Mouse (Mus musculus) left cerebral cortex, adult 11 months (tissue): Measurements from ENCODE around the gene Amotl1.

Source experiments
- DNase-seq: peaks from one replicate; pipeline ENCODE4 v3.0.0; 2022; ENCODE audit warnings: low spot score

Amotl1 gene

DNA sequence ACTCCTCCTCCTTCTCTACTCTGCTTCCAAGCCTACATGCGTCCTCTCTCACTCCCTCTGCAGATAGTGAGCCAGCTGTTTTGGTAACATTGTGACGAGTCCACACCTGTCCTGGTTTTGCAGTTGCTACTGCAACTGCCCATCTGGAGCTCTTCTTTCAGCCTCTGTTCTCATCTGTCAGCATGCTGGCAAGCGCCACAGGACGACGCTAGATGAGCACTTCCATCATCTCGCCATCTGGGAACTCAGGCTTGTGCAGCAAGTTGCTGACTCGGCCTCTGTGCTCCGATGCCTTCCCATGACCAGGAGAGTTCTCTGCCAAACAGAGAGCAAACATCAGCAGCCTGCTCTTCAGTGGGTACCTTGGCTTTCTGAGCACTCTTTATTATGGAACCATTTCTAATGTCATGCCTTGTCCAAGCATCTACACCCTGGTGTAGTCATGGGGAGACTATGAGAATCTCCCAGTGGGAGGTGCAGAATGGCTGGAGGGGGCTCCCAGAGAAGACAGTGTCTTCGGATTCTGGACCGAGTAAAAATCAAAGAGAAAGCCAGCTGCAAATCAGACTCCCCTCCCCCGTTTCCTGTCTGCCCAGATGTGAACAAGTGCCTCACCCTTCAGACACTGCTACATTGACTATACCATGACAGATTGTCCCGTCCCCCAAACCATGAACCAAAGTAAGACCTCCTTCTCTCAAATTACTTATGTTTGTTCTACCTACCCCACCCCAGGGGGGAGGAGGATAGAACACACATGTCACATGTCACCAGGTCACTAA, 97.1 kb downstream of the Amotl1 start:
- DNase-seq = no peak

DNA sequence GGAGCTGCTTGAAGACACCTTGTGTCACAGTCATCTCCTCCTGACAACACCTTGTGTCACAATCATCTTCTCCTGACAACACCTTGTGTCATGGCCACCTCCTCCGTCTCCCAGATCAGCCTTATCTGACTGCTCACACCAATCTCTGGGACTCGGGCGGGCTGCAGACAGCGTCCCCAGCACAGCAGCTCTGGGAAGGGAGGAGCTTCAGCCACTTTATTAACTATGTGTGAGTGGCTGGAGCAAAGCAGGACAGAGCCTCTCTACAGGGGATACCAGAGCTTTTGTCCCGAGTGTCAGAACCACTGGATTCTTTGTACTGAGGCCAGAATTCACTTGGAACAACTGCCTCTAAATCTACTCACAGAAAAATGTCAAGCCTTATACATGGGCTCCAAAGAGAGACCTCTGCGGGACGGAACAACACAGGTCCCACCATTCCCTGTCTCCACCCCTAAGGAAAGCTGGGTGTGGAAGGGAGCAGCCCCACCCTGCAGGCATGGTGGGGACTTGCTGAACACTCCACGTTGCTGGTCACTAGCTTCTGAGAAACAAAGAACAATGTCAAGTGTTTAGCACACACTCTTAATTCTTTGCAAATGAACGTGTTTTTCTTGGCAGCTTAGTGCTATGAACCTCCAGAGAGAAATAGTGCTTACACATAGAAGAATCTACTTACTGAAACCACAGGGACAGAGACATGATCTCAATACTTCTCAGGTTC, 100.7 kb downstream of the Amotl1 start:
- no peak for DNase-seq

DNA sequence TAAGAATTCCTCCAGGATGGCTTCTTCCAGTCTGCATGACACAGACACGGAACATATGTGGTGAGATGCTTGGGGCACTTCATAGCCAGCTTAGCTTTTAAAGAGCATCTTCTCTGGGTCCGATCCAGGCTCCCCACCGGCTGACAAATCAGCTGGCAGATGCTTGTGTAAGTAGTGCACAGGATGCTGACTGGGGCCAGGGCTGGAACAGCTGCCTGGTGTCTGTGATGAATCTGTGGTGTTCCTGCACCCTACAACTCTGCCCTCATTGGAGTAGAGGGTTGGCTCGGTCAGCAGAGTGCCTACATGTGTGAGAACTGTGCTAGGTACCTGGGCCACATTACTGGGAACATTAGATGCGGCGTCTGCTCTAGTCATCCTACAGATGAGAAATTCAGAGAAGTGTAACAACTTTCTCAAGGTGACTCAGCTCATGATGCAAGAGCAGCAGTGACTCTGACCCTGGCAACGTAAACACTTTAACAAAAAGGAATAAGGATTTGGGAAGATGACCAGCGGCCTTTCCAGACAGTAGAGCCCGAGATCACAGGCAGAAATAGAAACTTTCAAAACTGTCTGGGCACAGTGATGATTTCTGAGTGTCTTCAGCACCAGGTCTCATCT, 109.9 kb downstream of the Amotl1 start:
- DNase-seq = no peak

DNA sequence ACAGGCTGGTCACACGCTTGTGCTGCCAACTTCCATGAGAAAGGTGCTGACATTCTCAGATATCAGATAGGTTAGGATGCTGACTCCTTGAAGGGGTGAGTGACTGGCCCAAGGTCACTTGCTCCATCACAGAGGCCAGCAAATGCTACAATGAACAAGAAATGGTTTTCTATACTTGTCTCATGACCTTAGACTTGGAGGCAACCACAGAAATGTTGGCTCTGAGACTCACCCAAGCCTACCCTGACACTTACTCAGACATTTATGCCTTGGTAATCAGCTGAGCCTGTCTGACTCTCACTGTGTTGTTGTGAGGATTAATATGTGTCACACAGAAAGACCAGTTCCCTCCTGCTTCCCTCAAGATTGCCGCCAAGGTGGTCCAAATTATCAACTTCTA, 111.2 kb downstream of the Amotl1 start:
- DNase-seq = no peak

DNA sequence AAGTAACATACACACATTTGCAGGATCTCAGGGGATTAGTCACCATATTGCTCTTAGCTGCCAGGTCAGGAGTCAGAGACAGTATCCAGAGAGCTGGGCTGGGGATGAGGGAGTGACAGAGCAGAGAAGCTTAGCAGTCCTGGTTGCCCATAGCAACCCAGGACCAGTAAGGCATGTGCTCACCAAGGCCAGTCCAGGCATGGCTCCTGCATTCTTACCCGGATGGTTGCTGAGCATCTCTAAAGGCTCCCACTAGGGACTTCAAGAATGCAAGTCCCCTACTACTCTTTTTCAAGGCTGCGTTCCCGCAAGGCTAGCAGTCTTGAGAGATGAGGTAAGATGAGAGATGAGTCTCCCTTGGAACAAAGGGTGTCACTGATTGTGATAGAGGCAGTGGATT, 112.6 kb downstream of the Amotl1 start:
- no peak for DNase-seq

DNA sequence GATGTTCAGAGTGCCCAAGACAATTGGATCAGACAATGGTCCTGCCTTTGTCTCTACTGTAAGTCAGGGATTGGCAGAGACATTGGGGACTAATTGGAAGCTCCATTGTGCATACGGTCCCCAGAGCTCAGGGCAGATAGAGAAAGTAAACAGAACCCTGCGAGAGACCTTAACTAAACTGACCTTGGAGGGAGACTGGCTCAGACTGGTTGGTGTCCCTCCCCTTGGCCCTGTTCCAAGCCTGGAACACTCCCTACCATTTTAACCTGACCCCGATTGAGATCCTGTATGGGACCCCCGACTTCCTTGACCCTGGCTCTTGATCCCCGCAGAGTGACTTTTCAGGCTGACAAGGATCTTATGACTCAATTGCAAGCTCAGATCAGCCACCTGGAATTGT, 114.9 kb downstream of the Amotl1 start:
- no peak for DNase-seq

DNA sequence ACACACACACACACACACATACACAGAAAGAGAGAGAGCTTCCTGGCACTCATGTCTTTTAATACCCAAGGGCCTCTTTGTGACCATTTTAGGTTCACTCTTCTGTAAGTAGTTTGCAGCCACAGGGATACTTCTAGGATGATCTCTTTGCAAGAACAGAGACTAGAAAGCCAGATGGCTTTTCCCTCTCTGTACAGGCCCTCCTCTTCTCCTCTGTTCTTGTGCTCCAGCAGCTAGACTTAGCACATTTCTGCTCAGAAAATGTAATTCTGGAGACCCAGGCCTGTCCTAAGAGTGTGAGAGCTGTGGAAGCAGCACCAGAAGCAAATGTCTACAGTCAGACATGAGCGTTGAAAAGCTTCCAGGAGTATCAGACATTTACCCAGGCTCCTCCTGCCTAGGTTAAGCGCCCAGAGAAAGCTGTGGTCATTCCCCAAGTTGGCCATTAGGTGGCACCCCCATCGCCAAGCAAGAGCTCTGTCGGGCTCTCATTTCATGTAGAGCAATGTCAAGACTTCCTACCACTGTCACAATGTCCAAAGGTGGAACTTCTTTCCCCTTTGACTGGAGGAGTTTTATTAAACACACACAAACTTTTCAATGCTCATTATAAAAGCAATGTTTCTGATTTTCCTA, 121.3 kb downstream of the Amotl1 start:
- DNase-seq = peak; percentile 63

DNA sequence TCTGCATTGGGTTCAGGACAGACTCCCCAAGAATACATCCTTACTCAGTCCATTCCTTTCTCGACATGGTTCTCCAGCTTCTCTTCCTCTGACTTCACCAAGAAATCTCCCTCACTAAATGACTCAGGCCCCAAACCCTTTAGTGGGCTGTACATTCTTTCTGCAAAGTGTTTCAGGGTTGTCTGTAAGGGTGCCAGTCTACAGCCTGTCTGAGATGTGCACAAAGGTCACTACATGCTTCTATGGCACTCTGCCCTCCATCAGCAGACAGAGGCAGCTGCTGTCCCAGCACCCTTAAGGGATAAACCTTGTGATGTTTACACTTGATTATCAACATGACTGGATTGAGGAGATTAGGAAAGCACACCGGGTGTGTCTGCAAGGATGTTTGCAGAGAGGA, 123.2 kb downstream of the Amotl1 start:
- DNase-seq = no peak

DNA sequence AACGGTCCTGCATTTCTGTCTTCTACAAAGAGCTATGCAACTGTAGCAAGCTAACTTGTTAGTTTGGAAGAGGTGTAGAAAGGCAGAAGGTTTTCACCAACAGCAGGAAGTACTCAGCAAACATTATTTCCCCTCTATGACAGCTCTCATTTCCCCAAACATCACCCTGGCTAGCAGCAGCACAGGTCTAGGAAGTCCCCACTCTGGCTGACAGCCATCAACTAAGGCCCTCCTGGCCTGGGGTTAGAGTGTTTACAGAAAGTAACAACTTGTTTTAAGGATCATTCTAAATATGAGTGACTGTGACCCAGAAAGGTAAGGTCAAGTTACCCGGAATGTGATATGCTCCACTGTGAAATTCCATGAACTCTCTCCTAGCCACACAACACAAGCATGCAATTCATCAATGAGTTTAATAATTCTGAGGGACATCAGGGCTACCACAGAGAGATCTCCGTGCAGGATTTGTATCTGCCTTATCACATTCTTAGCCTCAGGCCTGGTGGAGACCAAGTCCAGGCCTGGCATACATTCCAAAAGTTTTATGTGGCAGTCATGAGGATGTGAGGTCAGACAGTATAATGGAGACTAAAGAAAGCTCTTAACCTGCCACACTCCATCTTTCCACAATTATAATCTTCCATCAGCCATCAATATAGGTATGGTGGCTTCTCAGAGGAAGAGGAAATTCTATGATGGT, 123.7 kb downstream of the Amotl1 start:
- DNase-seq = no peak

DNA sequence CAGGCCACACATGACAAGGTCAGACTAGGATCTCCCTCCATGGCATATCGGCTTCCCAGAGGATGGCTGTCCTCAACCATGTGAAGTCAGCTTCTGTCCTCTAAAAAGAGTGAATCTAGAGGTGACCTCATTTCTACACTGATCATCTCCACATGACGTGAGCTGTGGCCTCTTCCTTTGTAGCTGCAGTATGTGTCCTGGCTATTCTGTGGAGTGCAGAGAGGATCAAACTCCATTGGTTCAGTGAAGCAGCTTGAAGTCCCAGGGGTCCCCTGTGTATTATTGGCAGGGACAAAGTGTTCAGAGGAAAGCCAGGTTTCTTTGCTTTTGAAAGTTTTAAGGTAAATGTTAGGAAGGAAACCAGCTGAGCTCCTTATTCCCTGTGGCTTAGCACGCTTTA, 126.8 kb downstream of the Amotl1 start:
- no peak for DNase-seq

DNA sequence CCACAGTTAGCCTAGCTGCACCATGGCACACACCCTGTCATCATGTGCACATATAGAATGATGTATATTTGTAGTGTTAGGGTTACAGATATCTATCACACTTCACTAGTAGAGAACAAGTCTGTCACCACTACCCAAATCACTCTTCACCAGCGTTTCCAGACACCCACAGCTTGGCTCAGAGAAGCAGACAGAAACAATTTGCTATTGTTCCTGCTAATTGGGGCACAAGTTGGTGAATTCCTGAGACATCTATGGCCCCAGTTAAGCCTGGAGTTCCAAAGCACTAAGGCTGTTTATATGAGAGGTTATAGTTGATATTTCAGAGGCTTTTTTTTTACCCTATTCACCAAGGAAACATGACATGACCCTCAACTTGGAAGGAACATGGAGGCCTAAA, 127.6 kb downstream of the Amotl1 start:
- no peak for DNase-seq

DNA sequence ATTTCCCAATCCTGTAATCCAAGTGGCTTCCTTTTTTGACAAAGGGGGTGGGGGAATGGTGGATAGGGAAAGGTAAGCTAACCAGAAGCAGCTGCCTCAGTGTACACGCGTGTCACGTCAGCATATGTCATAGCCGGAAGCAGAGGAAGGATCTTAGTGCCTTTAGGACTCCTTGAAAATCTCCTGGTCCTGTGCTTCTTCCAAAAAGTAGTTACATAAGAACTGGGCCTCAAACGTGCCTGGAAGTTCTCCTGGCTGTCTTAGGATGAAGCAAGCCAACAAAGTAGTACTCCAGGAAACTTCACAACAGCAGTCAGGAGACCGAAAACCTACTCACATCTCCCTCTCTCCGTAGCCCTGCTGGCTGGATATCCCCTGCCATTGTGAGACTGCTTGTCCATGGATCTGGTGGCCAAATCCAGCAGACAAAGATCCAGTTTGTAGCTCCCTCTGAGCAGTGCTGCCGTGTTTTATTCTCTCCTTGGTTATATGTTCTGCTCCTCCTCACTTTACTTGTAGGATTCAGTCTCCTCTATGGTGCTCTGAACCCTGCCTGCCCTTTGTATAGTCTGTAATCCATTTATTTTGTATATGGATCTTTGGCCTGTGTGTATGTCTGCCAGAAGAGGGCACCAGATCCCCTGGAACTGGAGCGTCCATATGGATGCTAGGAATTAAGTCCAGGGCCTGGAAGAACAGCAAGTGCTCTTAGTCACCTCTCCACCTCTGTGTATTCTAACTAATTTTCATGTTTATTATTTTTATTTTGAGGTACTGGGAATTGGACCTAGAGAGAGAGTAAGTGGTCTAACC, 132.0 kb downstream of the Amotl1 start:
- DNase-seq = peak; percentile 17

DNA sequence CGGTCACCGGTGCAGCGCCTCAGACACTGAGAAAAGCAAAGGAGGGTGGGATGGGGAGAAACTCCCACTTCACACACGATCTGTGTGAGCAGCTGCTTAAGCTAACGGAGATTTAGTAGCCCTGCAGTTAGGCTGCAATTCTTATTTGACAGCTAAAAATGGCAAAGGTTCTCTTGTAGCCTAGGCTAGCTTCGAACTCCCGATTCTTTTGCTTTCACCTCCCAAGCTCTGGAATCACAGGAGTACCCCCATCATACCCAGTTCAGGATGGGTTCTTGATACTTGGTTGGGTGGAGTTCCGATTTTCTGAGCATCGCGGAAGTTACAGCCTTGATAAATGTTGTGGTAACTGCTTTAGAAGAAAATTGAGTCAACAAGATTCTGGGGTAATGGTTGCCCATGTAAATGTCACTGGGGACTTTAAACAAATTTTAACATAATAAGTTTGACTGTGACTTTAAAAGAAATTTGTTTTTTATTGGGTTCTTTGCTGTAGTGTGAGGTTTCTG, 143.9 kb downstream of the Amotl1 start:
- DNase-seq = no peak

DNA sequence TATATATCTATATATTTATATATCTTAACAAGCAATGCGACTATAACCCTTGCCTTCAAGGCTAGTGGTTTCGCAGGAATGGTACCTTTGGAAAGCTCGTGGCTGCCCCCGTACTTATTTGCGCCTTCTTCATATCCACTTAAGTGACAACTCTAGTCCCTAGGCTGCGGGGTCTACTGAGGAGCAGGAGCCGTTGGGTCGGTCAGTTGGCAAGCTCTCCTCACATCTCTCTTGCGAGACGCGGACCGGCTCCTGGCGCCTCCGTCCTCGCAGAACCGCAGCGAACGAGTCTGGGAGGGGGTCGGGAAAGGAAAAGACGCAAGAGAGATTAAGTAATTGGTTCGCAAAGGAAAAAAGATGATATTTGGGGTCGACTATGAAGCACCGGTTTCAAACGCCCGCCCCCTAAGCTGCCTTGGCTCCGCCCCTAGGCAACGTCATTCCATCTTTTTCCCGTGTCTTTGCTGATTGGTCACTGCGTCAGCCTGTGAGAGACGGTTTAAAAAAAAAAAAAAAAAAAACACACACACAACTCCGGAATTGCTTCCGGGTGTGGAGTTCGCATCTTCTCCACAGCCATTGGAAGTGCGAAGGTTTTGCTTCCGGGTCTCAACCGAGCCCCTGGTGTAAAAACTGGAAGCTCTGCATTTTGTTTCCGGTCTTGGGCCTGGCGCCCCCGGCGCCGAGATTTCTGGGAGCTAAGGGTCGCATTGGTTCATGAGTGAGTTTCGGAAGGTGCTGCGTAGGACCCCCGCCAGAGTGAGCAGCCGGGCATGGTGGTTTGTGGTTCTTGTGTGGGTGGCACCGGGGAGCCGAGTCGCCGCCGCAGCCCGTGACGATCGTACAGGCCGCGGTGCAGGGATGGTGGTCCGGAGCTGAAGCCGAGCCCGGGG, 144.6 kb downstream of the Amotl1 start, which contains the start of the genes Kdm4d and Cwc15:
Gene Kdm4d, minus strand, starts transcription at position 460 of the 893 bp plus-strand sequence.
Gene Cwc15, plus strand, starts transcription at position 595 of the 893 bp plus-strand sequence.
- DNase-seq = peak; percentile 94

DNA sequence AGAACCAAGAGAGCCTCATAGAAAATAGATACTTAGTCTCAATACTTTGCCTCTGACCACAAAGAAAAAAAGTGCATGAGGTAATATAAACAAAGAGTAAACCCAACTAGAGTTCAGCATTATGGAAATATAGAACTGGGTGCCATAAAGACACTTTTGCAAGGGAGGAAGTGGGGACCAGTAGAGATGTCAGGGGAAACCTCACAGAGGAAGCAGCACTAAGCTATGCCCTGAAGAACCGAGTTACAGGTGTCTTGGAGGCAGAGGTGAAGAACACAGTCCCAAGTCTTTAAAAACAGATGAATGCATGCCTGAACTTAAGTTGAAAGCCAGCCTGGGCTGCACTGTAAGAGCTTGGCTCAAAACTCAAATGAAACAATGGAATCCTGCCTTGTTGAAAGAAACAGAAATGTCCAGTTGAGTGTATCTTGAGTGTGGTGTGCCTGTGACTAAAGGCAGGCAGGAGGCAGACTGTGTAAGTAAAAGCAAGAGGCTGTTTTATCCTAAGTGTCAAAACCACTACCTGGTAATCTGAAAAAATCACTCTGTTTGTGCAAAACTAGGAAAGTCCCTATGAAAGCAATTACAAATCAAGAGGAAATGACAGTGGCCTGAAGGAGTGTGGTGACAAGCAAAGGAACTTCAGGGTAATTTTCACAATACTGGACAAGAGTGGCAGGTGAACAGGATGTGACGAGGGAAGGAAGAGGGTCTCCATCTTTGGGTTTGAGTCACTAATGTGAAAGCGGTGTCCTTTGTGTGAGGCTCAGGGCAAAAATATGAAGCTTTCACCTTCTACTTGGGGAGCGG, 145.8 kb downstream of the Amotl1 start:
- DNase-seq = no peak
